Mouse (Mus musculus) lung, adult 2 months (tissue): ENCODE measurements at regions not wholly inside any gene's neighbourhood (a gene's known extent, or its start where the extent isn't known, plus 50 kb on each side); places are given as distances from the start of the nearest gene placed in this dataset.
A peak's percentile ranks its signal among the peaks of the same experiment; 100 is the strongest.

Source experiments
- DNase-seq: peaks from one replicate; pipeline ENCODE4 v3.0.0; 2022
- H3K4me1 ChIP-seq: fragments of 200-500 bp; 2 replicates; pipeline ENCODE4 v1.6.1; 2011; ENCODE audit warnings: low read length; ENCODE audit not compliant: control insufficient read depth, insufficient read depth
- H3K4me3 ChIP-seq: fragments of 200-500 bp; replicated peaks from 2 replicates; pipeline ENCODE3; 2011; ENCODE audit warnings: low read depth, mild to moderate bottlenecking, control low read depth, low read length; ENCODE audit errors: extremely low read depth
- CTCF ChIP-seq: fragments of 200-500 bp; IDR thresholded peaks from 2 replicates; pipeline ENCODE4 v1.5.1; 2011; ENCODE audit warnings: mild to moderate bottlenecking, low read length, control low read depth; ENCODE audit not compliant: insufficient read depth
- POLR2A ChIP-seq: fragments of 200-500 bp; IDR thresholded peaks from 2 replicates; pipeline ENCODE4 v1.6.1; 2011; ENCODE audit warnings: low read depth, mild to moderate bottlenecking, control low read depth, low read length, borderline replicate concordance; ENCODE audit errors: extremely low read depth
- WGBS: fragments of 180-500 bp; shearing (Covaris S2); methylation state at CpG from one replicate; pipeline ENCODE4 v1.1.7; 2018; 5-methylcytosine and 5-hydroxymethylcytosine counted together

DNA sequence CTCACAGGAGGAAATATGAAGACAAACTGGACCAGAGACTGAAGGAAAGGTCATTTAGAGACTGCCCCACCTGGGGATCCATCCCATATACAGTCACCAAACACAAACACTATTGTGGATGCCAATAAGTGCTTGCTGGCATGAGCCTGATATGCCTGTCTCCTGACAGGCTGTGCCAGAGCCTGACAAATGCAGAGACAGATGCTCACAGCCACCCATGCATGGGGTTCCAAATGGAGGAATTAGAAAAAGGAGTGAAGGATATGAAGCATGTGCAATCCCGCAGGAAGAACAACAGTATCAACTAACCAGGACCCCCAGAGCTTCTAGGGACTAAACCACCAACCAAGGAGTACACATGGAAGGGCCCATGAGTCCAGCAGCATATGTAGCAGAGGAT, 505.9 kb downstream of the Gm6685 start:
- Histone ChIP-seq H3K4me3 (no peak overlapping the region), H3K4me1 (no peaks in the 10 kb centered on the region)
- TF ChIP-seq CTCF: no peak
- TF ChIP-seq POLR2A: no peak
- no peak for DNase-seq
- 80% methylated on average over 1 of the region's 1 CpGs for WGBS

DNA sequence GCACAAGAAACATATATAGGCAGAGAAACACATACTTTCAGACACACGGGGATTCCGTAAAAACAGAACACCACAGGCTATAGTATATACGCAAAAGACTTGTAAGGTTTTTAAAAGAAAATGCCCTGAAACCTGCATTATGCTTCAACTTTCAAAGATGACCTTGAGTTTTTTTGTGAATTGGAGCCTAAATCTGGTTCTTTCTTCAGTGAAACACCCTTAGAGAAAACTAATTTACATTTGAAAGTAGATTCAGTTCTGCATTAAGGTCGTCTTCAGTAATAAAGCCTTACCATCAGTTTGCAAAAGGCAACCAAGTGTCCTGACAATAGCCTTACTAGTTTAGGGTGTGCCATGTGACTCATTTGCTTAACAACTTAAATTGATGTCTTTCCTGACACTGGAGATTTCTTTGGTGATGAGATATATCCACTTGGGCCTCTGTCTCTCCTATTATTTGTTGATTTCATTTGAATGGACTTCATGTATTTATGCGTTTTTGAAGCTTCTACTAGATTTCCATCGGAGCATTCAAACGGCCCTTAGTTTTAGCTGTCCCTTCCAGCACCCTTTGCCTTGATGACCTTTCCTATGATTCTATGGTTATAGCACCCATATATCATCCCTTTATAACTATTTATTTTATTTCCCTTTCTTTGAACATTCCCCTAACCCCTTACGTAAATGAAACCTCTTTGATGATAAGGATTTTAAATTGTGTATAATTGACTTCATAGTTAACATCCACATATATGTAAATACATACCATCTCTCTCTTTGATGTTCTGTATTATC, 539.6 kb downstream of the Gm6685 start:
- TF ChIP-seq POLR2A (no peak), CTCF (no peak)
- Histone ChIP-seq H3K4me1 (no peaks in the 10 kb centered on the region), H3K4me3 (no peak overlapping the region)
- 67% methylated on average over 8 of the region's 8 CpGs for WGBS
- no peak for DNase-seq

GRCm38 (mm10) chr11:27753913-27754218, 585.8 kb downstream of the Gm6685 start:
- WGBS: 76% methylated on average over 9 of the region's 9 CpGs
- H3K4me1 ChIP-seq: no peaks in the 10 kb centered on the region
- TF ChIP-seq POLR2A (no peak), CTCF (no peak)
- no peak for DNase-seq
- no peak overlapping the region for H3K4me3 ChIP-seq

- Histone ChIP-seq H3K4me3 (no peak overlapping the region), H3K4me1 (no peaks in the 10 kb centered on the region)
- WGBS: 38% methylated on average over 11 of the region's 11 CpGs
- DNase-seq: peak; percentile 2
- no peak for TF ChIP-seq CTCF
- no peak for TF ChIP-seq POLR2A
Observed at GRCm38 (mm10) chr11:27753212-27753912, 586.3 kb downstream of the Gm6685 start.

GRCm38 (mm10) chr11:27726109-27726508, 613.6 kb downstream of the Gm6685 start:
- Histone ChIP-seq H3K4me3 (no peak overlapping the region), H3K4me1 (no peaks in the 10 kb centered on the region)
- WGBS: 80% methylated on average over 2 of the region's 2 CpGs
- DNase-seq: no peak
- no peak for TF ChIP-seq POLR2A
- no peak for TF ChIP-seq CTCF

DNA sequence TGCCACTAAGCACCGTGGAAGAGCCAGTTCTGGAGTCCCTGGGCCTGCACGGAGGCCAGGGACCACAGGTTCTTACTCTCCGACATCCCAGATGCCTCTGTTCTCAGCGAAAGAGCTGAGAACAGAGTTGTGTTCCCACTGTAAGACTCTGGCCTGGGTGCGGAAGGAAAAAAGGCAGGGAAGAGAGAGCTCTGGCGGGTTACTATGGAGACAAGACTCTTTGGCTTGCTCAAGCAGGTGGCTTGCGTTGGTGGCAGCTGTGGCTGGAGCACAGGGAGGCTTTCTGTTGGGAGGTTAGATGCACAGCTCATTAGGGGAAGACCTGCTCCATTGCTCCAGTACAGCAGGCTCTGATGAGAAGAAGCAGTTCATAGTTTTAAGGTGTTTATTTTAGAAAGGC, 618.3 kb downstream of the Gm6685 start:
- TF ChIP-seq POLR2A (no peak), CTCF (no peak)
- no peak for DNase-seq
- WGBS: 62% methylated on average over 7 of the region's 7 CpGs
- no peaks in the 10 kb centered on the region for H3K4me1 ChIP-seq
- no peak overlapping the region for H3K4me3 ChIP-seq

GRCm38 (mm10) chr11:27672436-27672835, 667.2 kb downstream of the Gm6685 start:
- WGBS: 40% methylated on average over 1 of the region's 1 CpGs
- TF ChIP-seq CTCF (no peak), POLR2A (no peak)
- DNase-seq: no peak
- Histone ChIP-seq H3K4me3 (no peak overlapping the region), H3K4me1 (no peaks in the 10 kb centered on the region)
